Mouse (Mus musculus) liver, postnatal 0 days (tissue): ENCODE measurements around the gene Arfgap3.

ENCODE experiments used
- CTCF ChIP-seq: sonication (generic); IDR thresholded peaks from 2 replicates; pipeline ENCODE4 v1.5.1; 2016; ENCODE audit warnings: antibody characterized with exemption, low read depth
- EP300 ChIP-seq: IDR thresholded peaks from 2 replicates; pipeline ENCODE4 v1.6.1; 2016; ENCODE audit warnings: antibody characterized with exemption, low read depth, mild to moderate bottlenecking

DNA sequence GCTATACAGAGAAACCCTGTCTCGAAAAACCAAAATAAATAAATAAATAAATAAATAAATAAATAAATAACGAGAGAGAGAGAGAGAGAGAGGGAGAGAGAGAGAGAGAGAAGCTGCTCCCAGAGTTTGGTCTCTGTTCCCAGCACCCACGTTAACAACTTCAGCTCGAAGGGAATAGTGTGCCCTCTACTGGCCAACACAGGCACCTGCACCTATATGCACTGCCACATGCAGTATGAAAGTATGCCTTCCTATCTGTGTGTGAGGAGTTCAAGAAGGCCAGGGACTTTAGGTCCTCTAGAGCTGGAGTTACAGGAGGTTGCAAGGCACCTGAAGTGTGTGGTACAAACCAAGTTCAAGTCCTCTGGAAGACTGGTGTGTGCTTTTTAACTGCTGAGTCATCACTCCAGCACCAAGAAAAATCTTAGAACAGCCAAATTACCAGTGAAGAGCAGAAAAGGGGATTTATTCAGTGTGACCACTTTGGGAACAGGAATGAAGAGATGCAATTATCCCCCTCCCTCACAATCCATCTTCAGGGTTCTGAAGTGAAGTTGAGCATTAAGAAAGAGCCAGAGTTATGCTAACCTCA lies 94.8 kb downstream of the Arfgap3 start:
- TF ChIP-seq CTCF = peak; percentile 51
- TF ChIP-seq EP300 = no peak
